Mouse (Mus musculus) olfactory bulb, adult 2 months (tissue): Measurements from ENCODE around the gene Actn4. TPM values are rescaled to one million over a fixed set of nuclear protein-coding genes. Genes with fewer than 3 reads are reported as not detected.

Experiments
- H3K27ac ChIP-seq: fragments of 200-500 bp; 2 replicates; pipeline ENCODE4 v1.5.1; 2012; ENCODE audit warnings: low read depth, low read length; ENCODE audit not compliant: insufficient read depth
- H3K4me1 ChIP-seq: fragments of 200-500 bp; 2 replicates; pipeline ENCODE4 v1.6.1; 2012; ENCODE audit warnings: low read length; ENCODE audit not compliant: control insufficient read depth, insufficient read depth
- H3K4me3 ChIP-seq: fragments of 200-500 bp; 2 replicates; pipeline ENCODE4 v1.5.1; 2012; ENCODE audit warnings: mild to moderate bottlenecking, low read depth, low read length, moderate library complexity; ENCODE audit not compliant: insufficient read depth
- CTCF ChIP-seq: fragments of 200-500 bp; IDR thresholded peaks from 2 replicates; pipeline ENCODE4 v1.5.1; 2012; ENCODE audit warnings: low read depth, mild to moderate bottlenecking, low read length, moderate library complexity; ENCODE audit not compliant: insufficient read depth
- POLR2A ChIP-seq: fragments of 200-500 bp; IDR thresholded peaks from 2 replicates; pipeline ENCODE4 v1.6.1; 2012; ENCODE audit warnings: mild to moderate bottlenecking, low read depth, low read length, moderate library complexity; ENCODE audit not compliant: insufficient read depth
- WGBS: fragments of 180-500 bp; shearing (Covaris S2); methylation state at CpG from one replicate; pipeline ENCODE4 v1.1.7; 2018; 5-methylcytosine and 5-hydroxymethylcytosine counted together
- polyA plus RNA-seq: library from polyadenylated mRNA; stranded (reverse); fragments of >200 nt; gene quantifications from 2 replicates; pipeline ENCODE4 v1.2.4, GENCODE M21; 2012; ENCODE audit warnings: low replicate concordance; ENCODE audit not compliant: missing spikeins, insufficient read depth, insufficient read length

Gene Actn4
- polyA plus RNA-seq, 1 experiment: 498 TPM

- H3K27ac ChIP-seq: peak overlapping the region; percentile 90; the same call in 1 of the 2 replicates
These were observed 17.3 kb downstream of the Actn4 start for GRCm38 (mm10) chr7:28944756-28945415.

GRCm38 (mm10) chr7:28943451-28944180 is 18.5 kb downstream of the Actn4 start:
- Histone ChIP-seq H3K4me1 (peaks cover 52% of the 10 kb centered on the region), H3K27ac (no peak overlapping the region), H3K4me3 (no peak overlapping the region)
- 47% methylated on average over 5 of the region's 5 CpGs for WGBS
- TF ChIP-seq POLR2A (no peak), CTCF (no peak)

More at GRCm38 (mm10) chr7:28944756-28945415, 17.3 kb downstream of the Actn4 start:
- TF ChIP-seq POLR2A (no peak), CTCF (no peak)
- Histone ChIP-seq H3K4me3 (no peak overlapping the region), H3K4me1 (peaks cover 49% of the 10 kb centered on the region)
- 21% methylated on average over 6 of the region's 6 CpGs for WGBS

- peak overlapping the region; percentile 42; the same call in 1 of the 2 replicates for H3K27ac ChIP-seq
- no peak for TF ChIP-seq POLR2A
- TF ChIP-seq CTCF: no peak
- 58% methylated on average over 4 of the region's 4 CpGs for WGBS
These were observed 20.6 kb downstream of the Actn4 start for GRCm38 (mm10) chr7:28941542-28941941.

GRCm38 (mm10) chr7:28941129-28941528 is 21.0 kb downstream of the Actn4 start:
- Histone ChIP-seq H3K4me3 (no peak overlapping the region), H3K4me1 (peaks cover 43% of the 10 kb centered on the region), H3K27ac (peak overlapping the region; percentile 42; the same call in 1 of the 2 replicates)
- TF ChIP-seq CTCF (no peak), POLR2A (no peak)
- WGBS: 55% methylated on average over 4 of the region's 4 CpGs

More at GRCm38 (mm10) chr7:28941542-28941941, 20.6 kb downstream of the Actn4 start:
- Histone ChIP-seq H3K4me1 (peaks cover 43% of the 10 kb centered on the region), H3K4me3 (no peak overlapping the region)

- no peak overlapping the region for H3K4me3 ChIP-seq
- H3K27ac ChIP-seq: peak overlapping the region; percentile 55
- TF ChIP-seq POLR2A (no peak), CTCF (no peak)
- WGBS: 59% methylated on average over 7 of the region's 7 CpGs
- H3K4me1 ChIP-seq: peaks cover 38% of the 10 kb centered on the region
These were observed 22.5 kb downstream of the Actn4 start for GRCm38 (mm10) chr7:28939418-28940183.

- H3K4me3 ChIP-seq: no peak overlapping the region
- peak overlapping the region; percentile 78 for H3K27ac ChIP-seq
- no peak for TF ChIP-seq POLR2A
- no peak for TF ChIP-seq CTCF
- whole genome bisulfite sequencing: 26% methylated on average over 4 of the region's 4 CpGs
- peaks cover 41% of the 10 kb centered on the region for H3K4me1 ChIP-seq
These were observed 23.5 kb downstream of the Actn4 start for GRCm38 (mm10) chr7:28938654-28939053.

GRCm38 (mm10) chr7:28936787-28937186 is 25.4 kb downstream of the Actn4 start:
- Histone ChIP-seq H3K27ac (peak overlapping the region; percentile 58), H3K4me3 (no peak overlapping the region)
- TF ChIP-seq CTCF (no peak), POLR2A (no peak)

GRCm38 (mm10) chr7:28933825-28934224 is 28.3 kb downstream of the Actn4 start:
- TF ChIP-seq CTCF: no peak
- peaks cover 50% of the 10 kb centered on the region for H3K4me1 ChIP-seq
- 89% methylated on average over 2 of the region's 2 CpGs for WGBS
- H3K27ac ChIP-seq: peak overlapping the region; percentile 7; the same call in 1 of the 2 replicates
- H3K4me3 ChIP-seq: no peak overlapping the region

More at GRCm38 (mm10) chr7:28936787-28937186, 25.4 kb downstream of the Actn4 start:
- peaks cover 39% of the 10 kb centered on the region for H3K4me1 ChIP-seq
- 55% methylated on average over 4 of the region's 4 CpGs for WGBS
